Mouse (Mus musculus) kidney, adult 2 months (tissue): Measurements from ENCODE around the gene Kcnh1. TPM values are rescaled to one million over a fixed set of nuclear protein-coding genes. Genes with fewer than 3 reads are reported as not detected.

ENCODE experiments used
- DNase-seq: peaks from one replicate; pipeline ENCODE4 v3.0.0; 2021
- H3K27ac ChIP-seq: fragments of 200-500 bp; 2 replicates; pipeline ENCODE4 v1.5.1; 2012; ENCODE audit warnings: low read depth, low read length, control low read depth, inconsistent platforms; ENCODE audit not compliant: insufficient read depth
- H3K27me3 ChIP-seq: fragments of 200-500 bp; replicated peaks from 2 replicates; pipeline ENCODE4 v1.6.1; 2012; ENCODE audit warnings: mild to moderate bottlenecking, moderate library complexity, low read length, inconsistent platforms; ENCODE audit not compliant: control insufficient read depth, insufficient read depth
- H3K36me3 ChIP-seq: fragments of 200-500 bp; 2 replicates; pipeline ENCODE4 v1.6.1; 2012; ENCODE audit warnings: mild to moderate bottlenecking, moderate library complexity, low read length, inconsistent platforms; ENCODE audit not compliant: control insufficient read depth, insufficient read depth
- H3K4me1 ChIP-seq: fragments of 200-500 bp; 2 replicates; pipeline ENCODE4 v1.6.1; 2011; ENCODE audit warnings: low read length; ENCODE audit not compliant: control insufficient read depth, insufficient read depth
- H3K4me3 ChIP-seq: fragments of 200-500 bp; 2 replicates; pipeline ENCODE4 v1.5.1; 2011; ENCODE audit warnings: mild to moderate bottlenecking, low read depth, low read length, control low read depth; ENCODE audit not compliant: insufficient read depth
- CTCF ChIP-seq: fragments of 200-500 bp; conservative IDR thresholded peaks from 2 replicates; pipeline ENCODE4 v1.5.1; 2011; ENCODE audit warnings: low read depth, mild to moderate bottlenecking, control low read depth, low read length, moderate library complexity, mixed read lengths; ENCODE audit not compliant: insufficient read depth, insufficient read length
- POLR2A ChIP-seq: fragments of 200-500 bp; IDR thresholded peaks from one replicate; pipeline ENCODE4 v1.6.1; 2011; ENCODE audit warnings: low read depth, low read length, control low read depth
- WGBS: fragments of 180-500 bp; shearing (Covaris S2); methylation state at CpG from one replicate; pipeline ENCODE4 v1.1.7; 2018; 5-methylcytosine and 5-hydroxymethylcytosine counted together
- polyA plus RNA-seq: library from polyadenylated mRNA; depleted of rRNA; stranded (reverse); fragments of >200 nt; gene quantifications from 2 replicates; pipeline ENCODE4 v1.2.3, GENCODE M21; 2012

Kcnh1 gene
- polyA plus RNA-seq, 1 experiment = 0.52 TPM

- Histone ChIP-seq H3K27me3 (no peaks in the 10 kb centered on the region), H3K4me1 (no peaks in the 10 kb centered on the region), H3K4me3 (no peak overlapping the region), H3K27ac (no peak overlapping the region), H3K36me3 (no peaks in the 10 kb centered on the region)
- no peak for TF ChIP-seq POLR2A
- TF ChIP-seq CTCF = no peak
- WGBS = 95% methylated on average over 4 of the region's 4 CpGs
- DNase-seq = no peak
Measured at GRCm38 (mm10) chr1:192214666-192215065, 24.1 kb downstream of the Kcnh1 start.

GRCm38 (mm10) chr1:192220156-192220555 is 29.6 kb downstream of the Kcnh1 start:
- 62% methylated on average over 2 of the region's 2 CpGs for WGBS
- H3K27ac ChIP-seq = no peak overlapping the region
- TF ChIP-seq CTCF (no peak), POLR2A (no peak)
- H3K36me3 ChIP-seq = no peaks in the 10 kb centered on the region
- H3K4me3 ChIP-seq = no peak overlapping the region
- H3K4me1 ChIP-seq = no peaks in the 10 kb centered on the region
- no peak for DNase-seq
- no peaks in the 10 kb centered on the region for H3K27me3 ChIP-seq

- no peaks in the 10 kb centered on the region for H3K4me1 ChIP-seq
- H3K4me3 ChIP-seq = no peak overlapping the region
- no peak for DNase-seq
- H3K36me3 ChIP-seq = no peaks in the 10 kb centered on the region
- H3K27me3 ChIP-seq = no peaks in the 10 kb centered on the region
- 24% methylated on average over 4 of the region's 4 CpGs for WGBS
- no peak overlapping the region for H3K27ac ChIP-seq
- TF ChIP-seq POLR2A (no peak), CTCF (no peak)
Measured at GRCm38 (mm10) chr1:192224161-192224560, 33.6 kb downstream of the Kcnh1 start.

- no peak overlapping the region for H3K27ac ChIP-seq
- no peak for DNase-seq
- 58% methylated on average over 1 of the region's 1 CpGs for WGBS
- H3K36me3 ChIP-seq = no peaks in the 10 kb centered on the region
- H3K4me1 ChIP-seq = no peaks in the 10 kb centered on the region
- TF ChIP-seq CTCF = no peak
- TF ChIP-seq POLR2A = no peak
- no peak overlapping the region for H3K4me3 ChIP-seq
- no peaks in the 10 kb centered on the region for H3K27me3 ChIP-seq
Measured at GRCm38 (mm10) chr1:192232696-192233095, 42.1 kb downstream of the Kcnh1 start.

GRCm38 (mm10) chr1:192246836-192247235 is 56.3 kb downstream of the Kcnh1 start:
- 81% methylated on average over 3 of the region's 3 CpGs for WGBS
- H3K4me1 ChIP-seq = no peaks in the 10 kb centered on the region
- H3K4me3 ChIP-seq = no peak overlapping the region
- no peak for DNase-seq
- TF ChIP-seq POLR2A (no peak), CTCF (no peak)
- no peak overlapping the region for H3K27ac ChIP-seq
- no peaks in the 10 kb centered on the region for H3K36me3 ChIP-seq
- H3K27me3 ChIP-seq = no peaks in the 10 kb centered on the region

GRCm38 (mm10) chr1:192259146-192259545 is 68.6 kb downstream of the Kcnh1 start:
- Histone ChIP-seq H3K27ac (no peak overlapping the region), H3K36me3 (no peaks in the 10 kb centered on the region), H3K27me3 (no peaks in the 10 kb centered on the region), H3K4me3 (no peak overlapping the region), H3K4me1 (no peaks in the 10 kb centered on the region)
- TF ChIP-seq POLR2A = no peak
- no peak for TF ChIP-seq CTCF
- WGBS = 77% methylated on average over 5 of the region's 5 CpGs
- no peak for DNase-seq

- DNase-seq = no peak
- H3K4me1 ChIP-seq = no peaks in the 10 kb centered on the region
- no peaks in the 10 kb centered on the region for H3K36me3 ChIP-seq
- TF ChIP-seq CTCF = no peak
- no peak for TF ChIP-seq POLR2A
- no peak overlapping the region for H3K27ac ChIP-seq
- H3K4me3 ChIP-seq = no peak overlapping the region
- no peaks in the 10 kb centered on the region for H3K27me3 ChIP-seq
- 55% methylated on average over 7 of the region's 7 CpGs for WGBS
Measured at GRCm38 (mm10) chr1:192259616-192260015, 69.0 kb downstream of the Kcnh1 start.

- no peak for TF ChIP-seq CTCF
- TF ChIP-seq POLR2A = no peak
- no peak overlapping the region for H3K27ac ChIP-seq
- H3K4me3 ChIP-seq = no peak overlapping the region
- 82% methylated on average over 1 of the region's 1 CpGs for WGBS
- no peak for DNase-seq
- no peaks in the 10 kb centered on the region for H3K27me3 ChIP-seq
- H3K4me1 ChIP-seq = no peaks in the 10 kb centered on the region
- no peaks in the 10 kb centered on the region for H3K36me3 ChIP-seq
Measured at GRCm38 (mm10) chr1:192265704-192266103, 75.1 kb downstream of the Kcnh1 start.
